Mouse (Mus musculus): ENCODE measurements at regions not wholly inside any gene's neighbourhood (a gene's known extent, or its start where the extent isn't known, plus 50 kb on each side); places are given as distances from the start of the nearest gene placed in this dataset.

GRCm38 (mm10) chr12:48929035-48929434 is 453.4 kb upstream of the Foxg1 start:
- no peak for DNase-seq

GRCm38 (mm10) chr12:48946505-48946904 is 436.0 kb upstream of the Foxg1 start:
- no peak for DNase-seq

- DNase-seq: peak; percentile 2
Observed at GRCm38 (mm10) chr12:48959289-48960005, 423.0 kb upstream of the Foxg1 start.

GRCm38 (mm10) chr12:48960056-48960455 is 422.4 kb upstream of the Foxg1 start:
- DNase-seq: no peak

GRCm38 (mm10) chr12:48963451-48963850 is 419.0 kb upstream of the Foxg1 start:
- no peak for DNase-seq

Measured in cerebellum, adult 9-10 months (tissue).